Mouse (Mus musculus): Measurements from ENCODE around the gene Klhl30. TPM values are rescaled to one million over a fixed set of nuclear protein-coding genes. Genes with fewer than 3 reads are reported as not detected.

The Klhl30 gene
- polyA plus RNA-seq, 1 experiment from 2014 or later: 0.25 TPM

- Histone ChIP-seq H3K9me3 (ENCODE audit: control insufficient read depth, low read length) (peaks cover 2% of the 10 kb centered on the region; the same call in 1 of the 2 replicates), H3K36me3 (ENCODE audit: control insufficient read depth, insufficient read depth, low read length) (peaks cover 7% of the 10 kb centered on the region; the same call in 1 of the 2 replicates), H3K4me2 (ENCODE audit: low read depth, severe bottlenecking) (no peak overlapping the region), H3K27me3 (ENCODE audit: control insufficient read depth, insufficient read depth, low read length) (peaks cover 4% of the 10 kb centered on the region; the same call in 1 of the 2 replicates), H3K4me1 (ENCODE audit: control insufficient read depth, insufficient read depth, low read length) (peaks cover 8% of the 10 kb centered on the region), H3K4me3 (ENCODE audit: low read depth, low read length) (no peak overlapping the region), H3K9ac (ENCODE audit: low read length) (no peak overlapping the region), H3K27ac (replicated peaks; ENCODE audit: low read depth, low read length) (no peak overlapping the region)
- DNase-seq (ENCODE audit: low spot score): no peak
- 93% methylated on average over 3 of the region's 3 CpGs for WGBS
- no peak for ATAC-seq (ENCODE audit: insufficient number of reproducible peaks, low FRiP score, low TSS enrichment, low read depth)
These were observed 16.5 kb downstream of the Klhl30 start for GRCm38 (mm10) chr1:91367295-91367694.

GRCm38 (mm10) chr1:91369408-91369807 is 18.6 kb downstream of the Klhl30 start:
- Histone ChIP-seq H3K27me3 (ENCODE audit: control insufficient read depth, insufficient read depth, low read length) (peaks cover 4% of the 10 kb centered on the region; the same call in 1 of the 2 replicates), H3K4me2 (ENCODE audit: low read depth, severe bottlenecking) (no peak overlapping the region), H3K27ac (replicated peaks; ENCODE audit: low read depth, low read length) (no peak overlapping the region), H3K4me3 (ENCODE audit: low read depth, low read length) (no peak overlapping the region), H3K9ac (ENCODE audit: low read length) (no peak overlapping the region), H3K9me3 (ENCODE audit: control insufficient read depth, low read length) (no peaks in the 10 kb centered on the region), H3K36me3 (ENCODE audit: control insufficient read depth, insufficient read depth, low read length) (peaks cover 16% of the 10 kb centered on the region; the same call in 1 of the 2 replicates), H3K4me1 (ENCODE audit: control insufficient read depth, insufficient read depth, low read length) (peaks cover 8% of the 10 kb centered on the region)
- DNase-seq (ENCODE audit: low spot score) (no peak), ATAC-seq (ENCODE audit: insufficient number of reproducible peaks, low FRiP score, low TSS enrichment, low read depth) (no peak)
- WGBS: 77% methylated on average over 4 of the region's 4 CpGs

- WGBS: 90% methylated on average over 23 of the region's 23 CpGs
- H3K4me2 ChIP-seq (ENCODE audit: low read depth, severe bottlenecking): no peak overlapping the region
- H3K27ac ChIP-seq (replicated peaks; ENCODE audit: low read depth, low read length): no peak overlapping the region
- H3K9ac ChIP-seq (ENCODE audit: low read length): no peak overlapping the region
- peaks cover 4% of the 10 kb centered on the region; the same call in 1 of the 2 replicates for H3K27me3 ChIP-seq (ENCODE audit: control insufficient read depth, insufficient read depth, low read length)
- H3K36me3 ChIP-seq (ENCODE audit: control insufficient read depth, insufficient read depth, low read length): peaks cover 18% of the 10 kb centered on the region; the same call in 1 of the 2 replicates
- no peak for DNase-seq (ENCODE audit: low spot score)
- H3K9me3 ChIP-seq (ENCODE audit: control insufficient read depth, low read length): no peaks in the 10 kb centered on the region
- H3K4me3 ChIP-seq (ENCODE audit: low read depth, low read length): no peak overlapping the region
- H3K4me1 ChIP-seq (ENCODE audit: control insufficient read depth, insufficient read depth, low read length): peaks cover 8% of the 10 kb centered on the region
- ATAC-seq (ENCODE audit: insufficient number of reproducible peaks, low FRiP score, low TSS enrichment, low read depth): no peak
These were observed 19.2 kb downstream of the Klhl30 start for GRCm38 (mm10) chr1:91370055-91370454.

GRCm38 (mm10) chr1:91373414-91373835 is 22.6 kb downstream of the Klhl30 start:
- Histone ChIP-seq H3K9ac (ENCODE audit: low read length) (no peak overlapping the region), H3K27me3 (ENCODE audit: control insufficient read depth, insufficient read depth, low read length) (no peaks in the 10 kb centered on the region), H3K9me3 (ENCODE audit: control insufficient read depth, low read length) (no peaks in the 10 kb centered on the region), H3K27ac (replicated peaks; ENCODE audit: low read depth, low read length) (no peak overlapping the region), H3K4me2 (ENCODE audit: low read depth, severe bottlenecking) (no peak overlapping the region), H3K4me1 (ENCODE audit: control insufficient read depth, insufficient read depth, low read length) (no peaks in the 10 kb centered on the region), H3K4me3 (ENCODE audit: low read depth, low read length) (no peak overlapping the region), H3K36me3 (ENCODE audit: control insufficient read depth, insufficient read depth, low read length) (peaks cover 31% of the 10 kb centered on the region; the same call in 1 of the 2 replicates)
- 94% methylated on average over 6 of the region's 6 CpGs for WGBS
- DNase-seq (ENCODE audit: low spot score): no peak
- no peak for ATAC-seq (ENCODE audit: insufficient number of reproducible peaks, low FRiP score, low TSS enrichment, low read depth)

GRCm38 (mm10) chr1:91380453-91381090 is 29.8 kb downstream of the Klhl30 start:
- 71% methylated on average over 7 of the region's 7 CpGs for WGBS
- Histone ChIP-seq H3K4me2 (ENCODE audit: low read depth, severe bottlenecking) (no peak overlapping the region), H3K36me3 (ENCODE audit: control insufficient read depth, insufficient read depth, low read length) (peaks cover 48% of the 10 kb centered on the region; the same call in 1 of the 2 replicates), H3K4me3 (ENCODE audit: low read depth, low read length) (no peak overlapping the region), H3K4me1 (ENCODE audit: control insufficient read depth, insufficient read depth, low read length) (no peaks in the 10 kb centered on the region), H3K9ac (ENCODE audit: low read length) (no peak overlapping the region), H3K27ac (replicated peaks; ENCODE audit: low read depth, low read length) (no peak overlapping the region), H3K9me3 (ENCODE audit: control insufficient read depth, low read length) (no peaks in the 10 kb centered on the region), H3K27me3 (ENCODE audit: control insufficient read depth, insufficient read depth, low read length) (no peaks in the 10 kb centered on the region)
- ATAC-seq (ENCODE audit: insufficient number of reproducible peaks, low FRiP score, low TSS enrichment, low read depth): no peak
- DNase-seq (ENCODE audit: low spot score): peak; percentile 89

- H3K27ac ChIP-seq (replicated peaks; ENCODE audit: low read depth, low read length): no peak overlapping the region
- no peak for DNase-seq (ENCODE audit: low spot score)
- WGBS: 94% methylated on average over 4 of the region's 4 CpGs
- H3K9ac ChIP-seq (ENCODE audit: low read length): no peak overlapping the region
- no peak overlapping the region for H3K4me2 ChIP-seq (ENCODE audit: low read depth, severe bottlenecking)
- ATAC-seq (ENCODE audit: insufficient number of reproducible peaks, low FRiP score, low TSS enrichment, low read depth): no peak
- H3K4me1 ChIP-seq (ENCODE audit: control insufficient read depth, insufficient read depth, low read length): no peaks in the 10 kb centered on the region
- H3K4me3 ChIP-seq (ENCODE audit: low read depth, low read length): no peak overlapping the region
- H3K36me3 ChIP-seq (ENCODE audit: control insufficient read depth, insufficient read depth, low read length): peaks cover 48% of the 10 kb centered on the region; the same call in 1 of the 2 replicates
- no peaks in the 10 kb centered on the region for H3K9me3 ChIP-seq (ENCODE audit: control insufficient read depth, low read length)
- H3K27me3 ChIP-seq (ENCODE audit: control insufficient read depth, insufficient read depth, low read length): no peaks in the 10 kb centered on the region
These were observed 30.3 kb downstream of the Klhl30 start for GRCm38 (mm10) chr1:91381091-91381471.

- no peak for ATAC-seq (ENCODE audit: insufficient number of reproducible peaks, low FRiP score, low TSS enrichment, low read depth)
- 97% methylated on average over 5 of the region's 5 CpGs for WGBS
These were observed 39.6 kb downstream of the Klhl30 start for GRCm38 (mm10) chr1:91390369-91390768.

GRCm38 (mm10) chr1:91397927-91398259 is 47.1 kb downstream of the Klhl30 start:
- peak overlapping the region; percentile 89 for H3K4me2 ChIP-seq (ENCODE audit: low read depth, severe bottlenecking)
- ATAC-seq (ENCODE audit: insufficient number of reproducible peaks, low FRiP score, low TSS enrichment, low read depth) (no peak), DNase-seq (ENCODE audit: low spot score) (no peak)
- H3K4me3 ChIP-seq (ENCODE audit: low read depth, low read length): peak overlapping the region; percentile 83
- peak overlapping the region; percentile 89 for H3K9ac ChIP-seq (ENCODE audit: low read length)
- no peaks in the 10 kb centered on the region for H3K36me3 ChIP-seq (ENCODE audit: control insufficient read depth, insufficient read depth, low read length)
- no peaks in the 10 kb centered on the region for H3K27me3 ChIP-seq (ENCODE audit: control insufficient read depth, insufficient read depth, low read length)
- no peaks in the 10 kb centered on the region for H3K9me3 ChIP-seq (ENCODE audit: control insufficient read depth, low read length)
- peaks cover 6% of the 10 kb centered on the region for H3K4me1 ChIP-seq (ENCODE audit: control insufficient read depth, insufficient read depth, low read length)
- WGBS: 2% methylated on average over 12 of the region's 12 CpGs
- H3K27ac ChIP-seq (replicated peaks; ENCODE audit: low read depth, low read length): no peak overlapping the region

More at GRCm38 (mm10) chr1:91390369-91390768, 39.6 kb downstream of the Klhl30 start:
- H3K36me3 ChIP-seq (ENCODE audit: control insufficient read depth, insufficient read depth, low read length): no peaks in the 10 kb centered on the region; the same call in 1 of the 2 replicates
- H3K9me3 ChIP-seq (ENCODE audit: control insufficient read depth, low read length): no peaks in the 10 kb centered on the region
- no peak overlapping the region for H3K9ac ChIP-seq (ENCODE audit: low read length)
- H3K4me2 ChIP-seq (ENCODE audit: low read depth, severe bottlenecking): no peak overlapping the region
- no peaks in the 10 kb centered on the region for H3K4me1 ChIP-seq (ENCODE audit: control insufficient read depth, insufficient read depth, low read length)
- H3K27me3 ChIP-seq (ENCODE audit: control insufficient read depth, insufficient read depth, low read length): no peaks in the 10 kb centered on the region
- DNase-seq (ENCODE audit: low spot score): no peak
- no peak overlapping the region for H3K4me3 ChIP-seq (ENCODE audit: low read depth, low read length)
- H3K27ac ChIP-seq (replicated peaks; ENCODE audit: low read depth, low read length): no peak overlapping the region
